Mouse (Mus musculus): ENCODE measurements at regions not wholly inside any gene's neighbourhood (a gene's known extent, or its start where the extent isn't known, plus 50 kb on each side); places are given as distances from the start of the nearest gene placed in this dataset.

GRCm38 (mm10) chr12:25176565-25176964 lies 79.6 kb upstream of the Id2 start:
- TF ChIP-seq CTCF (IDR thresholded peaks at IDR 0.05; ENCODE audit: low read depth), result no peak
- TF ChIP-seq EP300 (optimal IDR thresholded peaks at IDR 0.05), result no peak

All from stomach, postnatal 0 days (tissue).